Mouse (Mus musculus): ENCODE data around the gene Avp.
A peak's percentile ranks its signal among the peaks of the same experiment; 100 is the strongest.

The Avp gene

GRCm38 (mm10) chr2:130574960-130575359 is 7.4 kb downstream of the Avp start:
- no peak for DNase-seq (ENCODE audit: low spot score)

- no peak for DNase-seq (ENCODE audit: low spot score)
These were observed 12.4 kb downstream of the Avp start for GRCm38 (mm10) chr2:130569926-130570325.

GRCm38 (mm10) chr2:130568921-130569320 is 13.4 kb downstream of the Avp start:
- no peak for DNase-seq (ENCODE audit: low spot score)

- DNase-seq (ENCODE audit: low spot score) = no peak
These were observed 17.4 kb downstream of the Avp start for GRCm38 (mm10) chr2:130564983-130565382.

GRCm38 (mm10) chr2:130564063-130564462 is 18.3 kb downstream of the Avp start:
- no peak for DNase-seq (ENCODE audit: low spot score)

GRCm38 (mm10) chr2:130563212-130564055 is 18.9 kb downstream of the Avp start, which contains the start of gene Mrps26:
TSS of gene Mrps26 (plus strand) at chr2:130563742.
- peak; percentile 87 for DNase-seq (ENCODE audit: low spot score)

GRCm38 (mm10) chr2:130558015-130558414 is 24.3 kb downstream of the Avp start:
- DNase-seq (ENCODE audit: low spot score) = no peak

GRCm38 (mm10) chr2:130557462-130557861 is 24.9 kb downstream of the Avp start:
- DNase-seq (ENCODE audit: low spot score) = no peak

GRCm38 (mm10) chr2:130556292-130556691 is 26.1 kb downstream of the Avp start:
- DNase-seq (ENCODE audit: low spot score) = no peak

- no peak for DNase-seq (ENCODE audit: low spot score)
These were observed 27.5 kb downstream of the Avp start for GRCm38 (mm10) chr2:130554841-130555240.

GRCm38 (mm10) chr2:130546957-130547356 is 35.4 kb downstream of the Avp start:
- DNase-seq (ENCODE audit: low spot score) = no peak

- no peak for DNase-seq (ENCODE audit: low spot score)
These were observed 42.1 kb downstream of the Avp start for GRCm38 (mm10) chr2:130540266-130540665.

- no peak for DNase-seq (ENCODE audit: low spot score)
These were observed 43.3 kb downstream of the Avp start for GRCm38 (mm10) chr2:130538876-130539546.

GRCm38 (mm10) chr2:130536890-130537289 is 45.5 kb downstream of the Avp start:
- no peak for DNase-seq (ENCODE audit: low spot score)

GRCm38 (mm10) chr2:130535017-130535416 is 47.3 kb downstream of the Avp start:
- no peak for DNase-seq (ENCODE audit: low spot score)

GRCm38 (mm10) chr2:130532201-130532600 is 50.2 kb downstream of the Avp start:
- DNase-seq (ENCODE audit: low spot score) = no peak

Data from left cerebral cortex, adult 11 months (tissue).